Mouse (Mus musculus) megakaryocyte, embryonic 14.5 days (primary cell): ENCODE results near the gene Kif27.

Experiments used
- FLI1 ChIP-seq: IDR thresholded peaks from 2 replicates; pipeline ENCODE4 v1.6.1; 2012; ENCODE audit warnings: low read length, inconsistent platforms, mixed read lengths
- GATA1 ChIP-seq: IDR thresholded peaks from 3 replicates; pipeline ENCODE4 v1.6.1; 2012; ENCODE audit warnings: mixed read lengths, low read length, inconsistent platforms, borderline replicate concordance

DNA sequence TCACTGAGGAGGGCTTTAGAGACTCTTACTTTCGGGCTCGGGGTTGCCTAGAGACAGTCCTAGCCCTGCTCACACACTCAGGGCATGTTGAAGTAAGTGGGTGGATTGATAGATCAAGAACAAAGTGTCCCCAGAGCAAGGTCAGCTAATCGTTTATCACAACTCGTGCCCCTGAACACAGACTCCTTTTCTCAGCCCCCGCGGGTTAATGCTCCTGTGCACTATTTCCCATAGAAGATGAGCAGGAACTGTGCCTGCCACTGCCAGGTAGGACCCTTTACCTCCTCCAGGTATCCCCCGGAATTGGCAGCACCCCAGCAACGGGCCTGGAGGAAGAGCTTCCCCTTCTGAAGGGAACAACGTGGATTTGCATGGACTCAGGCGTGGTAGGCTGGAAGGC is 82.7 kb downstream of the Kif27 start:
- TF ChIP-seq FLI1 (no peak), GATA1 (no peak)
